Mouse (Mus musculus): ENCODE measurements around the gene Olfr488. TPM values are rescaled to one million over a fixed set of nuclear protein-coding genes. Genes with fewer than 3 reads are reported as not detected.
"Not testable (repeated sequence)": the region's sequence is repeated elsewhere in the genome, so short reads cannot be mapped to it uniquely, and the experiment has no call there.

Olfr488 gene
- not detected in 2 replicates for total RNA-seq (2017)

- no peak for ATAC-seq (ENCODE audit: extremely low read depth, insufficient number of reproducible peaks, low FRiP score, poor library complexity, severe bottlenecking)
Measured at GRCm38 (mm10) chr7:108258247-108258646, at the start of gene Olfr488. TSS of gene Olfr488 (minus strand) at chr7:108258347.

GRCm38 (mm10) chr7:108288834-108289233, 30.7 kb upstream of the Olfr488 start, which contains the start of gene Olfr490:
TSS of gene Olfr490 (minus strand) at chr7:108288934.
- ATAC-seq (ENCODE audit: extremely low read depth, insufficient number of reproducible peaks, low FRiP score, poor library complexity, severe bottlenecking), result no peak

- ATAC-seq (ENCODE audit: extremely low read depth, insufficient number of reproducible peaks, low FRiP score, poor library complexity, severe bottlenecking), result no peak
Measured at GRCm38 (mm10) chr7:108233551-108233950, 24.6 kb downstream of the Olfr488 start.

DNA sequence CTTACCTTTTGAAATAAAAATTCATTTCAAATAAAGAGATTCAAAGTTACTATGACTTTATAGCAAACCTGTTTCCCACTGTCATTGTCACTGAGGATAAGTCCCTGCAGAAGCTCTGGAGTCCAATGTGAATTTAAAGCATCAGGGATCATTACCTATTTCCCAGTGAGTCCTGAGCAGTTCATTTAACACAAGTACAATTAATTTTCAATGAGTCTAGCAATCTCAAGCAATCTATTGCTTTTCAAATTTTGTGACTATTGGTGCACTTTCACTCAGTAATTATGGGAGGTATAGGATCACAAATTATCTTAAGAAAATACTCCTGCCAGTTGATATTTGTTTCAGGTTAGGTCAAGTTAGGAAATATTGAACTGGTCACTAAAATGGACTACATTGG, 43.6 kb downstream of the Olfr488 start, which contains the start of gene Olfr487:
Olfr487 (minus strand) TSS at position 101 of the 400 bp plus-strand sequence.
- not testable (repeated sequence) for ATAC-seq (ENCODE audit: extremely low read depth, insufficient number of reproducible peaks, low FRiP score, poor library complexity, severe bottlenecking)

Other genes starting within 250 kb of the Olfr488 start
- not detected in 2 replicates for gene Olfr478, start 224.4 kb downstream of the Olfr488 start, total RNA-seq (2017)
- gene Olfr479, start 207.7 kb downstream of the Olfr488 start, total RNA-seq (2017), result not detected in 2 replicates
- not detected in 2 replicates for gene Olfr480, start 191.0 kb downstream of the Olfr488 start, total RNA-seq (2017)
- not detected in 2 replicates for gene Olfr481, start 178.5 kb downstream of the Olfr488 start, total RNA-seq (2017)
- not detected in 2 replicates for gene Olfr482, start 160.8 kb downstream of the Olfr488 start, total RNA-seq (2017)
- gene Olfr483, start 157.5 kb downstream of the Olfr488 start, total RNA-seq (2017), result not detected in 2 replicates
- not detected in 2 replicates for gene Olfr484, start 130.9 kb downstream of the Olfr488 start, total RNA-seq (2017)
- gene Olfr485, start 98.5 kb downstream of the Olfr488 start, total RNA-seq (2017), result not detected in 2 replicates
- gene Olfr486, start 85.6 kb downstream of the Olfr488 start, total RNA-seq (2017), result not detected in 2 replicates
- gene Olfr487, start 43.7 kb downstream of the Olfr488 start, total RNA-seq (2017), result not detected in 2 replicates
- not detected in 2 replicates for gene Olfr490, start 30.6 kb upstream of the Olfr488 start, total RNA-seq (2017)
- not detected in 2 replicates for gene Olfr491, start 55.1 kb upstream of the Olfr488 start, total RNA-seq (2017)
- gene Olfr492, start 65.3 kb upstream of the Olfr488 start, total RNA-seq (2017), result not detected in 2 replicates
- not detected in 2 replicates for gene Olfr493, start 88.6 kb upstream of the Olfr488 start, total RNA-seq (2017)
- not detected in 2 replicates for gene Olfr494, start 107.0 kb upstream of the Olfr488 start, total RNA-seq (2017)
- gene Olfr495, start 134.8 kb upstream of the Olfr488 start, total RNA-seq (2017), result not detected in 2 replicates
- gene Olfr497, start 162.1 kb upstream of the Olfr488 start, total RNA-seq (2017), result not detected in 2 replicates
- not detected in 2 replicates for gene Olfr498, start 207.0 kb upstream of the Olfr488 start, total RNA-seq (2017)

All from neutrophil, adult 5-6 weeks (primary cell).